Mouse (Mus musculus) kidney, postnatal 4 days (tissue): ENCODE measurements at regions not wholly inside any gene's neighbourhood (a gene's known extent, or its start where the extent isn't known, plus 50 kb on each side); places are given as distances from the start of the nearest gene placed in this dataset.

Experiments
- DNase-seq, 2 experiments: peaks; one replicate each; pipeline ENCODE4 v3.0.0; 2021; ENCODE audit warnings: mixed read lengths in 2 of 2

- no peak for DNase-seq
Measured at GRCm38 (mm10) chr14:67626181-67626580, 1617.2 kb upstream of the Gulo start.

DNA sequence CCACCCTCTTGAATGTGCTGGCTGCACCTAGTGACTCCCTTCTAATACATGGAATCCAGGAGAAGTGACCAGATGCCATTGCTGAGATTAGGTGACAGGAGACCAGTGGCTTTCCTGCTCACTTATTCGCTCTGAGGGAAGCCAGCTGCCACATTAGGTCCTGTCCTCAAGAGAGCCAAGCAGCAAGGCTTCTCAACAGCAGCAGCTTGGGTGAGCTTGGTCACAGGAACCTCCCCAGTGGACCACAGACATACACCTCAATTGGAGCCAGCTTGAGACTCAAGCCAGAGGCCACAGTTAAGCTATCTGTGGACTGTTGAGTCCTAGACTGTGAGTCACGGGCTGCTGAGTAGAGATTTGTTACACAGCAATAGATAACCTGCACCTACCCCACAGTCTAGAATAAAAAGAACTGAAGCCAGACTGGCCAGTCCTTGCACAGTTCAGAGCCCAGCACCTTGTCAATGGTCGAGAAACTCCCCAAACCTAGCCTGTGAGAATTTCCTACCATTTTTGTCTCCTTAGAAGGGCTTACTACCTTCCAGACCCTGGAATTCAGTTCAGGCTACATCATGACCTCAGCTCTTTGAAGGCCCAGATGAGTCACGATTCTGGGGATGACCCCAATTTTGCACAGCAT, 1615.0 kb upstream of the Gulo start:
- no peak for DNase-seq

- DNase-seq: no peak
Measured at GRCm38 (mm10) chr14:67622911-67623310, 1613.9 kb upstream of the Gulo start.

DNA sequence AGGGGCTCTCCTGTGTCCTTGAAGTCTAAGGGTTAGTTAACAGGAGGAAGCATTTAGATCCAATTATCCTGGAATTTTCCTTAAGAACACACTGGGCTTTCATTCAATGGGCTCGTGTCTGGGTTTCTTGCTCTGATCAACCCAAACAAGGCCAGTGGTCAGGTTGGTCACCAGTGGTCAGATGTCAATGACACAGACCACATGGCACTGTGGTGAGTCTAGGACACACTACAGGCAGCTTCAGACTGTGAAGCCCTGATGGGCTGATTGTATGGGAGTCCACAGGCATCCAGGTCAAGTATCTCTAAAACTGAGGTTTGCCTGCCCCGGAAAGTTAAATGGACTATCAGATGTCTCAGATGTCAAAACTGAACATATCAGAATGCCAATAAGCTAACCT, 1612.5 kb upstream of the Gulo start:
- no peak for DNase-seq

DNA sequence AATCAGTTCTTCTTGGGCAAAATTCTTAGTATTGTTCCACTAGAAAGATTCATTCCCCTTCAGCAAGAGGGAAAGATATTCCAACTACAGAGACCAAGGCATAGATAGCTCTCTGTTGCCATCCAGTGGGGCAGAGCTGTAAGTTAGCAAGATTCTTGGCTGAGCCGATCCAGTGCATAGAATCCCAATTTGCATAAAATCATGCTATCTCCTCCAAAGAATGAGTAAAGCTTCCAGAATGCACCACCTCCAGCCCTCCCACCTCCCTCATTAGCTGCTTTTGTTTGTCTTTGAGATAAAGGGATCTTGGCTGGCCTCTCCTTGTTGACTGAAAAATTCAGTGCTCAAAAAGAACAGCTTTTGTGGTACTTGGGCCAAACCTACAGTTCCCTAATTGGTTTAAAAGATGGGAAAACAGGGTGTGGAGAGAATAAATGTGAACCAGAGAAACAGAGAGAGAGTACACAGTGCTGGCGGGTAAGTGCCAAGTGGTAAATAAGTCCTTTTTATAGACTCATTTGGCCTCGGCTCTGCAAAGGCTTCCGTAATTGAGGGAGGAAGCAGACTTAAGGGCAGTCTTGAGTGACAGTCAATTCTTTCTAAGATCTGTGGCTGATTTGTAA, 1612.0 kb upstream of the Gulo start:
- peak; percentile 70 to 71 for DNase-seq

GRCm38 (mm10) chr14:67619571-67619970, 1610.6 kb upstream of the Gulo start:
- DNase-seq: no peak

- DNase-seq: no peak
Measured at GRCm38 (mm10) chr14:67614369-67614768, 1605.4 kb upstream of the Gulo start.

DNA sequence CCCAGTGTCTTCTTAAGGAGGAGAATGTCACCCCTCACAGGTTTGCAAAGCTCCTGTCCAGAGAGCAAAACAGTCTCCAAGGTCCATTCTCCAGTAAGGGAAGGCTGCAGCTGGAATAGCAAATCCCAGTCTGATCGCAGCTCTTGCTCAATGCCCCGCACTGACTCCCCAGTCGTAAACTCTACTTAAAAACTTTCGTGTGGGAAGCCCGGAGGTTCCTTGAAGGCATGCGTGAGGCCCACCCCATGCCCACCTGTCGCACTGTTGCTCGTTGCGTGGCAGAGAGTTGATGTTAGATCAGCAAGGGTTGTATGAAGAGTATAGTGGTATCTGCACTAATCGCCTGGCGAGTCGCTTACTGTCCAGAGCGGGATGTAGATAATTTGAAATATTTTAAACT, 1604.7 kb upstream of the Gulo start:
- DNase-seq: no peak

DNA sequence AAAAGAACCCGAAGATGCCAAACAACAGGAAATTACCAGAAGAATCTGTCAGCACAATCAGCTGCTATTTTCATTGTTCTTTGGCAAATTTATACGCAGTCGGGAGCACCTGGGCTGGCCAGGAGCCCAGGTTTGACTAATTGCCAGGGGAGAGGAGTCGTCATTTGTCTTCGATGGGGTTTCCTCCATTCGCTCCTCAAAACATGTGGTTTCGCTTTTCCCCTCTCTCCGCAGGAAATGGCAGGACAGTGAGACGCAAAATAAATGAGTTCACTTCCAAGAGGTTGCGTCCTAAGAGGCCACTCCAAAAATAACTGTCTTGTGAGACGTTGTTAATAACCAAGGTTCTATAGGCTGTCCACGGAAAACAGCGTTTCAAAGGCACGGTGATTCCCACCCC, 1604.2 kb upstream of the Gulo start:
- peak; percentile 52 to 61 for DNase-seq

DNA sequence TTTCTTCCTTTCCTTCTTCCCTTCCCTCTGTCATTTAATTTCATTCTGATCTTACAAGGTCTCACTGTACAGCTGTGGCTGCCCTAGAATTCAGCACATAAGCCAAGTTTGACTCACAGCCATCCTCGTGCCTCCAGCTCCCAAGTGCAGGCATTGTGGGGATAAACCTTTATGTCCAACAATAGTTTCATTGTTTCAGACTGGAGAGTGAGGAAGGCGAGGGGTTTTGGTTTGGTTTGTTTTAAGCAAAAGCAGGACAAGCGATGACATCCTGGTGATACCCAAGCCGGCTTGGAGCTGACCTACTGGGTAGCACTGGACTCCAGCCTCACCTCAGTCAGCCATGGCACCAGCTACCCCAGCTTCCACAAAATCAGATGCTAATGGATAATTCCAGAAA, 1603.5 kb upstream of the Gulo start:
- DNase-seq: no peak

DNA sequence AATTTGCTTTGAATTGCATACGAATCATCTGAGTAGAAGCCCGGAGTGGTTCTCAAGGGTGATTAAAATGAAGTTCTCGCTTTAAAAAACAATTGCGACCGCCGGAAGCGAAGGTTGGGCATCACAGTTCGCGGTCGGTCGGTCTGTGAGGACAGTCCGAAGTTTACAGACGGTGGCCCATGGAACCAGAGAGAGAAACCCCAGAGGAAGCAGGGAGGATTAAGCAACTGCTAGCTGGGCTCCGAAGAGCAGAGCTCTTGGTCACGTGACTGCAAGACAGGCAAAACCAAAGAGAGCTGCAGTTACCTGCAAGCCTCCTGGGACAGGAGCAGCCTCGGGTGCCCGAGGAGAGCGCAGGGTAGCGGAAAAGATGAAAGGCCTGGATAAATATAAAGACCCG, 1599.3 kb upstream of the Gulo start:
- DNase-seq: peak in 1 of 2 experiments; percentile 34

GRCm38 (mm10) chr14:67602960-67603359, 1594.0 kb upstream of the Gulo start:
- no peak for DNase-seq

DNA sequence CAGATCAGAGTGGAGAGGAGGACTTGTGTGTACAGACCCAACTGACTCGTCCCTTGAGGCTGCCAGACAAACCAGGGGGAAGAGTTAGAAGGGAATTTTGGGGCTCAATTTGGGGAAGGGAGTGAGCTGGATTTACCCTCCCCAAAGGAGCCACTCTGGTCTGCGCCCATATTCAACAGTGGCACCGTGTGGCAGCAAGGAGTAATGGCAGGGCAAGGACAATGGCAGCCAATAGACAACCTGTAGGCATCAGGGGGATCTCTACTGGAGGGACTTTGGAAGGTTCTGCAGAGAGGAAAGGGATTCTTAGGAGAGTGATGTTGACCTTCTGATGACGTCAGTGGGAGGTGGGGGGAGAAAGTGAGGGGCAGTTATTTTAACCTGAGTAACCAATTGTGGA, 1590.7 kb upstream of the Gulo start:
- peak; percentile 39 to 51 for DNase-seq

DNA sequence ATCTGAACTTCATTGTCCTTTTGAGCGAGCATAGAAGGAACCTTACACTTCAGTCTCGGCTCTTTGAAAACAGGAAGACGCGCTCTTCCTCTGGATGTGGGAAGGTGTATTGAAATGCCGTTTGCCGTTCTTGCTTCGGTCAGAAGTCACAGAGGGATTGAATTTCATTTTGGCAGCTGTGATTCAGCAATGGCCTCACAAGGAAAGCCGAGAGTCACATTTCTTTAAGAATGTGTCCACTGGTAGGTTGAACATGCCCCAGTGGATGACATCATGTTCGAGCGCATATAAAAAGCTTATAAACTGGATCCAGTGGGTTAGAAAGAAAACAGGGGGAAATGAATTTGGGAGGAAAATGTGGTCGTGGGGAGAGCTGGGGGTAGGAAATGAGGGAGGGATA, 1579.6 kb upstream of the Gulo start:
- DNase-seq: no peak

DNA sequence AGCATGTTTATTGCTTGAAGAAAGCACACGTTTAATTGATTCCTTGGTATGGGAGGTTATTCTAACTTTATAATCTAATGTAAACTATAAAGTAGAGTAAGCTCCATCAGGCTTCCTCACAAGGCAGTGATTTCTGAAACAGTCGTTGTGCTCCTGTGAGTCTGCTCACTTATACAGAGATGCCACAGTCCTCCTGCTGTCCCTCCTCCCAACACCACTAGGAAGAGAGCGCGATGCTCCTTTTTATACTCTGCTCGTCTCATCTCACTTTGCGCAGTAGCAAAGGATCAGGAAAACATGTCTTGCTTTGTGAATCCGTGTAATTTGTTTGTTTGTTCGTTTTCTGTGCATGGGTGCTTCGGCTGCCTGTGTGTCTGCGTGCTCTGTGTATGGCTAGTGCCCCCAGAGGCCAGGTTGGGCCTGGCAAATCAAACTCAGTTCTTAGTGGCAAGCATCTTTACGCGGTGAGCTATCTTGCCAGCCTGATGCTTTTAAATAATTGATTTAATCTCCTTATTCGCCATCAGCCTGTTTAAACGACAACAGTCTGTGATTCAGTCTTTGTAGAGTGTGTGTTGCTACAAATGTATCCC, 1575.5 kb upstream of the Gulo start:
- DNase-seq: peak; percentile 15 to 19

GRCm38 (mm10) chr14:67582201-67582782, 1573.3 kb upstream of the Gulo start:
- no peak for DNase-seq

- no peak for DNase-seq
Measured at GRCm38 (mm10) chr14:67574346-67574949, 1565.4 kb upstream of the Gulo start.

DNA sequence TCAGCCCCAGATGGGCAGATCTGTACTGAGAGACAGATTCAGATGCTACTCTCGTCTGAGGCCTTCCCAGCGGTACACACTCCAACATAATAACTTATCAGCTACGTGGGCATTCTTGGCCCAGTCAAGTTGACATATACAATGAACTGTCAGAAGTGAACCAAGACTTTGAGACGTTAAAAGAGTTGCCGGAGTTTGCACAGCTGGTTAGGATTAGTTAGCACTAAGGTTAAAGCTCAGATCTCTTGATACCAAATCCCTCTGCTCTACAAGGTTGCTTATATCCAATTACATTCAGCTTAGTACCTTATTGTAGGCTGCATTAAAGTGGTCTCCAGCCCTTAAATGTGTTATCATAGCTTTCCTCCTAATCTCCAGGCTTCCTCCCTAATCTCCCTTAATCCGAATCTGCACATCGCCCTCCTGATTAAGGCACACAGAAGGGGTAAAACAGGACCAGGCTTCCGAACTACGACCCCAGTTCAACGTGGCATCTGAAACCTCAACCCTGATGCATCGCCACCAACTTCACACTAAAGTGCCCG, 1564.5 kb upstream of the Gulo start:
- DNase-seq: no peak

GRCm38 (mm10) chr14:67569744-67570322, 1560.8 kb upstream of the Gulo start:
- DNase-seq: peak in 1 of 2 experiments; percentile 4

DNA sequence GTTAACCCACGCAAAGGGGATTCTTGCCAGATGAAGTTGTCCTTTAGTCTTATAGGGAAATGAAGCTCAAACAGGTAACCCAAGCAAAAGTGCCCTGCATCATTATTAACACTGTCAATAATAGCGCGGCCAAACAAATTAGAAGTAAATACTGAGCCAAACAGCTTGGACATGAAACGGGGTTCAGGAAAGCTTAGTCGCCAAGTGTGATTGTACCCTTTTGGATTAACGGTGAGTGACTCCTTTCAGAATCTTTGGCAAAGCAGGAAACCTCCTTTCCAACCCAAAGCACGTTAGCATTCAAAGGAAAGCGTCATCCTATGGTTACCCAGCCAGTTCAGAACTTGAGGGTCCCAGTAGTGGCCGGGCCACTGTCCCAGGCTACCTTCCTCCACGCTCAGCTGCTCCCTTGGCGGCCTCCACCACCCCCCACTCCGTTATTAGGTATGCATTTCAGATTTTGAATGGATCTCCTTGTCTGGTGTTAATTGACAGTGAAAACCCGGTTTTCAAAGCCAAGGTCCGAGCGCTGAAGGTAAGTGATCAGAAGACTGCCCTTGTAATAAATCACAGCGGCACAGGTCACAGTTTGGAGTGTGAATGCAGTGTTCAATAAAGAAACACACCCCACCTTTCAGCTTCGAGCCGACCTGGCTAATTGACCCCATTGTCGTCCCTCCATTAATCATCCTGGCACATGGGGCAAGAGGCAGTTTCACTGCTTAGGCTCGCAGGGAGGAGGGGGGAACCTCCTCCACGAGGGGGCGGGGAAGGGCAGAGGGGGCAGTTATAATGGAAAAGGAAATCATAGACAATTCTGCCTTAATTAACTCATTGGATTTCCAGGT, 1560.1 kb upstream of the Gulo start:
- peak; percentile 14 to 26 for DNase-seq

DNA sequence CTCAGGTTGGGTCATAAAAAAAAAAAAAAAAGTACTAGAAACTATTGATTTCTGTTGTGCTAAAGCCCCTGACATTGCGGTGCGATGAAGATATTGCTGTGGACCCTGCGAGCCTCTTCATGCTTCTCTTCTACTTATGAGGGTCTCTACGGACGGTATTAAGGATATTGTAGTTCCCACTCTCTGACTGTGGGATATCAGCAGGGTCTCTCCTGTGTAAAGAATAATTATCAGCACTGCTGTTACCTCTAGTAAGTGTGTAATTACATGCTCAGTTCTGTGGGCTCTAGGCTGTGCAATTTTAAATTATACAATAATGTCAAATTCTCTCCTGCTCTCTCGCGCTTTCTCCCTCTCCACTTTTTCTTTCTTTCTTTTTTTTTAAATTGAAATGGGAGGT, 1545.9 kb upstream of the Gulo start:
- no peak for DNase-seq
